Mouse (Mus musculus): ENCODE data around the gene Hint1.
"Not testable (repeated sequence)": the region's sequence is repeated elsewhere in the genome, so short reads cannot be mapped to it uniquely, and the experiment has no call there.

Gene Hint1

DNA sequence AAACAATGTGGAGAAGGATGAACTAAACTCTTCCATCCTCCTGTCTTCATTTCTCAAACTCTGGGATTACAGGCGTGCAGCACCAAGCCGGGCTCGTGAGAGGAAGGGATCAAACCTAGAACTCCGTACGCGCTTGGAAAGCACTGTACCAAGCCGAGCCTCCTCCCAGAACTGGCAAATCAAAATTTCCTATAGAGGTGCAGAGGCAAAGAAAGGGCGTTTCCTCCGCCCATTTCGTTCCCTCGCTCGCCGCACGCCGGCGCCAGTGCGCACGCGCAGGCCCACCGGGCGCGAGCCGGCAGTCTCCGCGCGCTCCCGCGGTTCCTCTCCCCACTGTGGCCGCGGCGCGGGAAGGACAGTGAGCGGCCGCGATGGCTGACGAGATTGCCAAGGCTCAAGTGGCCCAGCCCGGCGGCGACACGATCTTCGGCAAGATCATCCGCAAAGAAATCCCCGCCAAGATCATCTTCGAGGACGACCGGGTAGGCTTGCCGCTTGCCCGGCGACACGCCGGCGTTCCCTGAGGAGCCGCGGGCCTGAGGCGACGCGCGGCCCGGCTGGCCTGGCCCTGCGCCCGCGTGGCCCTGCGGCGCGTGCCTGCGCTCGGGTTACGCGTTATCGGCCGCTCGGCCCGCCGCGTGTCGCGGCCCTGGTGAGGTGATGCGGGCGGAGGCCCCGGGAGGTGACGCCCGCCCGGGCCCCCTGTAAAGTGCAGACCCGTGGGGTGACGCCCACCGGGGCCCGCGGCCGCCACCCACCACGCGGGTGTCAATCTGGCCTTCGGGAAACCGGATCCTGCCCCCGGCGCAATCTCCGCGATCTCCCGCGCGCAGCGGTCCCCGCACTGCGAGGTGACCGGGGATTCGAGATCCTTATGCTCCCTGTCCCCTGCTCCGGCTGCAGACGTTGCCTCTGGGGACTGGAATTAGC, at the start of gene Hint1:
Gene Hint1 (plus strand): TSS at position 265 of the 930 bp plus-strand sequence.
- DNase-seq: peak; percentile 94

DNA sequence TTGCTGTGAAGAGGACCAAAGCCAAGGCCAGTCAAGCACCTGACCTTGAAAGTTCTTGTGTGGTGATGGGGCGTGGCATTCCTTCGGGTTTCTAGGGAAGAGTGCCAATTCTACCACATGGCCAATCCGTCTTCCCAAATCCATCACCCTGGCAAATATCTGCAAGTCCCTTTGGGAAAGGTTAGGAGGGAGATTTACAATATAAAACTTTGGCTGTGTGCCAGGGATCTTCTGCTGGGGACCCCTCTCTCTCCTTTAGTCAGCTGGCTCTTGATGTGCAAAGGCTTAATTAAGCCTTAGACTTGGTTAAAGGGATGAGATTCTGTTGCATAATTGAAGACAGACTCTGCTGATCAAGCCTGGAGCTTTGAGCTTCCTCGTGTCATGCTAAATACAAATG, 48.7 kb upstream of the Hint1 start:
- DNase-seq: peak; percentile 32

DNA sequence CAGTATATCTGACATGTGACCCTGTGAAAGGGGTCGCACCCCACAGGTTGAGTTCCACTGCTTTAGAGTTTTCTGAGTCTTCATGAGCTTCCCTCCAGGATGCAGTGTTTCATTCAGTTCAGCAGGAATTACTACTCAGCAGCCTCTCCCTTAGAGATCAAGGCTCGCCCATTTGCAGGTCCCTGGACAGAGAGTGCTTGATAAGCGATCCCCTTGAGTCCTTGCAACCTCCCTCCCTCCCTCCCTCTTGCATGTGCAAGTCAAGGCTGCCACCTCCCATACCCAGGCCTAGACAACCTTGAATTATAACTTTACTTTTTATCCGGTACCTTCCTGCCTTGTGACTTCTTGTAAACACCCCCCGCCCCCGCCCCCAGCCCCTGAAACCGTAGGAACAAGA, 46.7 kb upstream of the Hint1 start:
- no peak for DNase-seq

DNA sequence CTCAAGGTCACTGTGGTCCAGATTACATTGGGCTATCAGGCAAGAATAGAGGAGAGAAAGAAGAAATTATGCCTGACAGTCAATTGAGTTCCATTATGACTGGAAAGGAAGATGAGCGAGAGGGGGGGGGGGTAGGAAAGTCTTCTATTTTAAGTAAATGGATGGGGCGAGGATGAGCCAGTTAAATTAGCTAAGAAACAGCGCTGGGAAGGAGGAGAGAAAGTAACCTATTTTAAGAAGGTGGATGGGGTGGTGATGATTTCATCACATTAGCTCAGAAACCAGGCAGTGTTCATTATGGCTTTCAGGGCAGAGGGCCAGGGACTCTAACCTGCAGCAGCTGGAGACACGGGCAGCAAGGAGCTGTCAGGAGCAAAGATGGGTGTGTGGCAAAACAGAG, 42.7 kb upstream of the Hint1 start:
- no peak for DNase-seq

DNA sequence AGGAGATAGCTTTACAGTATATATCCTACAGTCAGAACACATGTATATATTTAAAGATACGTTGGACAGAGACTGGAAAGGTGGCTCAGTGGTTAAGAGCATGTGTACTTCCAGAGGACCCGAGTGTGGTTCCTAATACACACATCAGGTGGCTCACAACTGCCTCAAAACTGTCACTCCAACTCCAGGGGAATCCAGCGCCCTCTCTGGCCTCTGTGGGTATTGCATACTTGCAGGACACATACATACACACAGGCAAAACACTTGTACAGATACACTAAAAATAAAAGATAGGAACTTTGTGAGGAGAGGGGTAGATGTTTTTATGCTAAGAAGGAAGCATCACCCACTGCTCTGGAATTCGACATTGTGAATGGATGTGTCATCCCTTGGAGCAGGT, 40.4 kb upstream of the Hint1 start:
- no peak for DNase-seq

DNA sequence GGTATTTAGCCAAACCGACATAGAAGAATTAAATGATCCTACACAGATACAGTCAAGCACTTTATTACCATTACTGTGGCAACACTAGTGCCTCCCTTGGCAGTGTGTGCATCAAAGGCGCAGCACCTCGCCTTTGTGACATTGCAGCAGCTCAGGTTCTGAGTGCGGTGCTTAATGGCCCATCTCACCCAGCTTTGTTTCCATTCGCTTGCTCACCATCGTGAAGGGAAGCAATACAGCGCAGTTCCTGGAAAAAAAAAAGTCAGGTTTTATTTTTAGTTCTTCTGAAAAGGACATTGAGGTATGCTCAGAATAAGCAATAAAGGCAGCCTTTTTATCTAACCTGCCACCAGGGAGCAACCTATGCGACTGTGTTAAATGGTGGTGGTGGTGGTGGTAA, 39.4 kb upstream of the Hint1 start:
- no peak for DNase-seq

DNA sequence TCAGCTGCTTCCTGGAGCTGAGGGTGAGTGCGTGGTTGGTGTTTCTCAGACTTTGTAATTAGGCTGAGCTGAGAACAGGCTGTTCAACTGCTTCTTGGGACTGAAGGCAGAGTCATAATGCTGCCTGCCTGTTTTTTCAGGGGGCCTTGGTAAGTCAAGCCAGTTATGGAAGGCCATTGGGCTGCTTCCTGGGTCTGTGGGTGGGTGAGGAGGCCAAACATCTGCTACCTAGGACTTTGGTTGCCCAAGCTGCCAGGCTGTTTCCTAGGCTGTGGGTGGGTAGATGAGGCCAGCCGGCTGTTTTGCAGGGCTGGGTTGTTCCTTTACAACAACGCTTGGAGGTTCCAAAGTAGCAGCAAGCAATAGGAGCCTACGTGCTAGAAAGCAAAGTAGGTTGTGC, 32.4 kb upstream of the Hint1 start:
- DNase-seq: no peak

DNA sequence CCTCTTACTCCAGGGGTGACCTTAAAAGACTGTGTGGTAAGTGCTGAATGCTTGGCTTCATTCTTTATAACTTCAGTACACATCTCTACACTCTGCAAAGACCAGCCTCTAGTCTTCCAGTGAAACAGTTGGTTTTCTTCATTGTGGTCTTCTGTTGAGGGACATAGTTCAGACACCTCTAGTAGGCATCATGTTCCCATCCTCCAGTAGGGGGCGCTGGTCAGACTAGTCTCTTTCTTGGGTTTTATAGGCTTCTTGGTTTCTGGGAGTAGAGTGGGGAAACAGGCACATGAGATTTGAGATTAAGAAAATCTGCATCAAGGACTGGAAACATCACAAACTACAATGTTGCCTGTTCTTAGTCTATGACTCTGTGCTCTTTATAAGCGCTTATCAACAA, 31.6 kb upstream of the Hint1 start:
- DNase-seq: peak; percentile 20

DNA sequence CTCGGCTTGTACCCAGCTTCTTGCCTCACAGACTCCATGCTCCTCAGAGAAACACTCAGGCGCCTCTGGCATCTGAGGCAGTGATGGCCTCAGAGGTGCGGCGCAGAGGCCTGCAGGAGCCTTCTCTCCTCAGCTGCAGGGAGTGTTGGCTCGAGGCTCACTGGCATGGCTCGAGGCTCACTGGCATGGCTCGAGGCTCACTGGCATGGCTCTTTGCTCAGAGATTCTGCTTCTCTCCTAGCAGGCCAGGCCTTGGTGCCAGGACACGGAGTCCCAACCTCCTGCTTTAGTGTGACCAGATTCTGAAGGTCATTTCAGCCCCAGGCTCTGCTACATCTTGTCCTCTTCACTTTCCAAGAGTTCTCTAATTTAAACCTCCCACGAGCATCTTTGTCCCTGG, 30.1 kb upstream of the Hint1 start:
- no peak for DNase-seq

DNA sequence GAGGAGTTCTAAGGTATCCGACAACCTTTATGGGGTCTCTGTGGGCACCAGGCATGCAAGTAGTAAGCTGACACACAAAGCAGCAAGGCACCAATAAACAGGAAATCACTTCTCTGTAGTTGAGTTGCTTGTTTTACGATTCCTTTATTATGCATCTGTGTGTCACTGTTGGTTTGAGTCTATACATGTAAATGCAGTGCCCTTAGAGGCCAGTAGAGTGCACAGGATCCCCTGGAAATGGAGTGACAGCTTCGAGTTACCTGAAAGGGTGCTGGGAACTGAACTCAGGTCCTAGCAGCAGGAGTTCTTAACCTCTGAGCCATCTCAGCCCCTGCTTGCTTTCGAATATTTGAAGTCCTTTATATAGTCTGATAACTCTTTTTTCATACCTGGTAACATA, 26.5 kb upstream of the Hint1 start:
- DNase-seq: no peak

DNA sequence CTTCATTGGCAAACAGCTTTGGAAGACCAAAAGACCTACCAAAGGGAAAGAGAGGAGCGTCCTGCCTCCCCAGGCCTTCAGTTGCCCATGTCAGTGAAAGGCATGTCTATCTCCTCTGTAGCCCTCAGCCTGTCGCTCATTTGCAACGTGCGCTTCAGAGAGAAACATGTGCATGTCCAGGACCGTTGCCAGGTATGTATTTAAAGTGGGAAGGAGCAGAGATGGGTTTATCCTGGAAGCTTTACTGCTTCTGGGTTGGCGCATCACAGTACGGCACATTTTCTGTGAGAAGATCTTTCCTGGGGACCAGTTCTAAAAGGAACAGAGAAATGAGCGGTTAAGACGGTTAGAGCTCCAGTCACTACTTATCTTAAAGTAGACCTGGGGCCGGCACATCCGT, 25.3 kb upstream of the Hint1 start:
- no peak for DNase-seq

DNA sequence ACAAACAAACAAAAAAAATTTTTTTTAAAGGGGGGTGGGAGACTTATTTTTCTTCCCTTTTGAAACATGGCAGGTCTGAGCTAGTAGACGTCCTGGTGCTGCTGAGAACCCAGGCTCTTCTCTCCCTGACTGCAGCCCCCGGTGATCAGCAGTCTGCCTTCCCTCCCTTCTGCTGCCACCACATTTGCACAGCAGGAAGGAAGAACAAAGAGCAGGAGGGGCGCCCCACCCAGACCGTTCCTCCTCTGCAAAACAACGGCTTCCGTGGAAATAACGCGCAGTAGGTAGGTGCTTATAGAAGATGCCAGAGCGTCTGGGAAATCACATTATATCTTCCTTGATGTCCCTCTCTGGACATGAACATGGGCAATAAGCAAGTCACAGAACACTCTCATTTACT, 21.8 kb upstream of the Hint1 start:
- DNase-seq: no peak

DNA sequence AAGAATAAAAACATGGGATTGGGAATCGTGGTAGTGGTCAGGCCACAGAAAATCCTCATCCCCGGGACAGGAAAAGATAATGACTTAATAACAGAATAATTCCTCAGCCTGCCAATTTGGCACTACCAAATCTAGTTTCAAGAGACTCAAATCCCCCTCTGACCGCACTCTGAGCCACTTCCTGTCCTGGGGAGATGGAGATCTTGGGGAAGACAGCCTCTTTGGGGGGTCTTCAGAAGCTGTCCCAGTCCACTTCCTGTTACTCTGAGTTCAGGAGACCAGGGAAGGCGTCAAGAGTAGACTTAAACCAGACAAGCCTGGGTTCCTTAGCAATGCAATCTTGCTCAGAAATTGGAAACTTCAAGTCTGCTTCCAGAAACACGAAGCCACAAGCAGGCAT, 21.2 kb upstream of the Hint1 start:
- DNase-seq: no peak

DNA sequence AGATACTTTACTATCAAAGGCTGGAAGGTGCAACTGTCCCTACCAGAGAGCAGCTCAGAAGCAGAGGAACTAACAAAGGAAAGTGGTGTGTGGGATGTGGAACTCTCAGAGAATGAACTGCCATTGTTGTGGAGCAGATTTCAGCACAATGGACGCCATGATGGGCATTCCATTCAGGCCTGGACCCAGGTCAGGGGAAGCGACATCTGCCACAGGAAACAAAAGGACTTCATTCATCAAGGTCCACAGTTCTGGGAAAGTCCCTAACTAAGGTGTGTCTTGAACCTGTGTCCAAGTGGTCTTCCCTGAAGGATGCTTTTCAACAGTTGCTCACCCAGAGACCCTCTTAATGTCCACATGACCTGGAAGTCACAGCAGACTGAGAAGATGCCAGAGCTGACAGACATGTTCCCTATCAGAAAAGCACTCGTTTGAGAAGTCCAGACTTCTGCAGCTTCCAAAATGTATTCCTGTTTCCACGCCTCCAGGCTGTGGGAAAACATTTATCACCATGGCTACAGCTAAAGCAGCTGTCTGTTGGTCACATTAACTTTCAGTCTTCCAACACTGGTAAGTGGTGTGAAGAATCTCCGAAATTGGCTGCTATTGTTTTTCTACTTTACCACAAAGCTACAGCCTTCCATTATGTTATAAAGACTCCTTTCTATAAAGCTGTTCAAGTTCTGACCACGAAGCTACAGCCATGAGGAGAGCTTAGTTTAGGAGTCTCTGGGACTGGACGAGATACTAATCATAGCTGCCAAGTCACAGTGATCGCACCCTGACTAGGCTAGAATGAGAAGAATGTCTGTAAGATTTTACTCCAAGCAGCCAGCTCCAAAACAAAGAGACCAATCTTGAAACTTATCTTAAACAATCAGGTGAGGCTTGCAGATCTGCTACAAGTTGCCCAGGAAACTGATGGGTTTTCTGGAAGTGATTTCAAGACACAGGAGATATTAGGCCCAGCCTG, 20.4 kb upstream of the Hint1 start:
- DNase-seq: no peak

DNA sequence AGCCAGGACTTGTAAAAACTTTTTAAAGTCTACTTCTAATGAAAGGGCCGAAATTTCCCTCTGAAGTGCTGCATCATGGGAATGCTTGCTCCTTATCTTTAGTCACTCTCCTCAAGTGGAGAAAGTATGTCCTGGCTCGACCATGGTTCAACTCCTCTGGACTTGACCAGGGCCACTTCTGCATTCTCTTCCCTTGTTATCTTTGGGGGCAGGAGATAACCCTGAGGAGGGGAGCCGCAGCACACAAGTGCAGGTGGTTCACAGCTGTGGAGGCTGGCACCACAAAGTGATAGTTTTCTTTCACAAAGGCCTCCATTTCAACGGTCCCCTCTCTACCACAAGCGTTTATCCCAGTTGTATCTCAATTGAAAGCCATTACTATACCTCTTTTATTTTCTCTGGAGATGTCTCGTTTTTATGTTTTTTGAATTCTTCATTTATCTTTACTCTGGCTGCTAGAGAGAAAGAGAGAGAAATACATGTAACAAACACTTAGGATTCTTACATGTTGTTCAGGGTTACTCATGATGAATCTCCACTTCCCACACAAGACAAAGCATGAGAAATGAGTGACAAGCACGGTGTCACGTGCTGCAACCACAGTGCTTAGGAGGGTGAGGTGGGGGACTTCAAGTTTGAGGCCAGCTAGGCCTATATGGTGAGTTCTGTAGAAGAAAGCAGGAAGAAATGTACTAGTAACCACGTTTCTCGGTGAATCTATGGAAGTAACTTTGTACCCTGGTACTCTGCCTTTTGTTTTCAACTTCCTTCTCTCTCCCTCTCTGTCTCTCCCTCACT, 16.0 kb upstream of the Hint1 start:
- no peak for DNase-seq

DNA sequence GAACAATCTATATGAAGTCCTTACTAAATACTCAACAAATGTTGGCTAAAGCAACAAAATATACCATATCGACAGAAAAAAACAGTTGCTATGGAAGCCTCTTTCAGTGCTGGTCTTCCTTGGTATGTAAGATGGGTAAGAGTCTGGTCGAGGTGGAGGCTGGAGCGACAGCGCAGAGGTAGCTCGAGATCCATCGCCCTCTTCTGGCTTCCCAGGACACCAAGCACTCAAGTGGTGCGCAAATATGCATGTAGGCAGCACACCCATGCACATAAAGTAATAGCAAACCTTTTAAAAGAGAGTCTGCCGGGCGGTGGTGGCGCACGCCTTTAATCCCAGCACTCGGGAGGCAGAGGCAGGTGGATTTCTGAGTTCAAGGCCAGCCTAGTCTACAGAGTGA, 14.5 kb upstream of the Hint1 start:
- DNase-seq: no peak

DNA sequence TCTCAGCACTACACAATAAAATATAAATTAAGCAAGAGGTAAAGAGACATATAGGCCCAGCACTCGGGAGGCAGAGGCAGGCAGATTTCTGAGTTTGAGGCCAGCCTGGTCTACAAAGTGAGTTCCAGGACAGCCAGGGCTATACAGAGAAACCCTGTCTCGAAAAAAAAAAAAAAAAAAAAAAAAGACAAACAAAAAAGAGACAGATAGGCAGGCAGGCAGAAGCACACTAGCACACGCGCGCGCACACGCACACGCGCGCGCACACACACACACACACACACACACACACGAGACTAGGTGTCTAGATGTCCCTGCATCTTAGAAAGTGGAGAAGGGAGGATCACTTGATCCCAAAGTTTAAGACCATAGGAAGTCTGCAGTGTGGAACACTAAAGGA, 7.3 kb upstream of the Hint1 start:
- DNase-seq: not testable (repeated sequence)

DNA sequence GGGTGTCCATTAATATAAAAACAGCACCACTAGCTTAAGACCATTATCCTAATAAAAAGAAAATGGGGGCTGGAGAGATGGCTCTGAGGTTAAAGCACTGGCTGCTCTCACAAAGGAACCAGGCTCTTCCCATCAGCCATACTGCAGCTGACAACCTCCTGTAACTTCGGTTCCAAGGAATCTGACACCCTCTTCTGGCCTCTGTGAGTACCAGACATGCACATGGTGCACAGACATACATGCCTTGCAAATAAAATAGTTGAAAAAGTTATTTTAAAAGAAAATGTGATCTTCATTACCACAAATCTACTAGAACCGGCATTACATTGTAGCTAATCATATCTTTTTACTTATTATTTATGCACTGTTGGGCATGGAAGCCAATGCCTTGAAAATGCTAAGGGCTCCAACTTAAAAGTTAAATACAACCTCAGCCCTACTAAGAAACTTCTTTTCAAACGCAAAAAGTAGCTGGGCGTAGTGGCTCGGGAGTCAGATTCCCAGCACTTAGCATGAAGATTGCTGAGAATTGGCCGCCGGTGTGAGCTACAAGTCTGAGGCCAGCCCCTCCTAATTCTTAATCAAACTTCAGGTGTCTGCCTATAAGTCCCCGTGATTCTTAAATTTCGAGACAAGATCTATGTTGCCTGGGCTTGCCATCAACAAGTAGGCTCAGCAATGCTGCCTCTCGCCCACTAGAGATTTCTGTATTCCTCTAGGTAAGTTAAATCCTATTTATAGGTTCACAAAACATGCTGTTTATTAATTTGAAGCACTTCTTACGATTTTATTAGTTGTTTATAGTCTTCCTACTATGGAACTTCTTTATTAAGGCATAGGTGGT, 6.6 kb upstream of the Hint1 start:
- peak; percentile 43 for DNase-seq

DNA sequence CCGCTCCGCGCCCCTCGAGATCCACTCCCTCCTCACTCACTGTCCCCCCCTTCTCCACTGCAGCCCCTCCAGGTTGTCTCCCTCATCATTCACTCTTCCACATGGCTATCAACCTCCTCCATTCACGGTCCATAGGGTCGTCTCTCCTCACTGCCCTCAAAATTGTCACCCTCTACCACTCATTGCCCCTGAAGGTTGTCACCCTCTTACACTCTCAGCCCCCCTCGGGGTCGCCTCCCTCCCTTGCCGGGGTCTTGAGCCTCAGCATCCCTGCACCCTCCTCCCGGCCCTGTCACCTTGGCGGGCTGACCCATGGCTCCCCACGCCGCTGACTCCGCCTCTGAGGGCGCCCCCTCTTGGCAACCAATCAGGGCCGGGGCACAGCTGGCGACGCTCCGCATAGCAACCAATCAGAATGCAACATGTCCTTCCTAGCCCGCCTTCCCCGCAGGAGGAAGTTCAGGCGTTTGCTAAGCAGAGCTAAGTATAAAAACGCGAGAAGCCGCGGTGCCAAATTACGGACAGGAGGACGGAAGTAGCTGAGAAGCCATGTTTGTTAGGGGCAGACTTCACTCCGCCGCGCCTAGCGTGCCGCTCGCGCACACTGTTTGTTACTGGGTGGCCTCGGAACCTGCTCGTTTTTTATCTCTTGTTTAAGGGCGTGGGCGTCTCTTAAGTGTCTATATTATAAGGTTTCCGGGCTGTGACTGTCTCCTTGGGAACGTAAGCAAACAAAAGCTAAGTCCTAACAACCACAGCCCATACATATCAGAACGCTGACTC, 5.7 kb upstream of the Hint1 start, which contains the start of gene Lyrm7:
Gene Lyrm7 (minus strand): TSS at position 661 of the 783 bp plus-strand sequence.
- peak; percentile 99 for DNase-seq

DNA sequence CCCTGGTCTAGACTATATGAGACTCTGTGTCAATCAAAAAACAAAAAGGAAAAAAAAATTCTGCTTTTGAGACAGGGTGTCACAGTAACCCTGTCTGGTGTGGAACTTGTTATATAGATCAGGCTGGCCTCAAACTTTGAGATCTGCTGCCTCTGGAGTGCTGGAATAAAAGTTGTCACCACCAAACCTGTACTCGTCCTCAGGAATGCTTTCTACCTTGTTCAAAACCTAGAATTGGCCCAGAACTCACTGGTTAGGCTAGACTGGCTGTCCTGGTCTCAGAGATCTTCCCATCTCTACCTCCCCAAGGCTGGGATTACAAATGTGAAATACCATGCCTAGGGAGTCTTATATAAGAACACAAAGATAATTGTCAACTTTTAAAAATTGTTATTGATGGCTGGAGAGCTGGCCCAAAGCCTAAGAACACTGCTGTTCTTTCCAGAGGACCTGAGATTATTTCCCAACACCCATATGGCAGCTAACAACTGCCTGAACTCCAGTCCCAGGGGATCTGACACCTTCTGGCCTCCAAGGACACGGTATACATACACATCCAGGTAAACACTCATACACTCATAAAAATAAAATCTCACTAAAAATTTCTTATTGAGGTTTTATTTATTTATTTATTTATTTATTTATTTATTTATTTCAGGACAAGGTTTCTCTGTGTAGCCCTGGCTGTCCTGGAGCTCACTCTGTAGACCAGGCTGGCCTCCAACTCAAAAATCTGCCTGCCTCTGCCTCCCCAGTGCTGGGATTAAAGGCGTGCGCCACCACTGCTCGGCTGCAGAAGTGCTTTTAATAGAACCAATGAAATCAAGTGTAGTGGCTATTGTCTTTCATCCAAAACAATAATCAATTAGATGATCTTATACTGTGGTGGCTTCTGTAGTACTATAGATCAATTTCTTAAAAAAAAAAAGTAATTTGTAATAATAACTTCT, 4.4 kb upstream of the Hint1 start:
- no peak for DNase-seq
